Mouse (Mus musculus) left cerebral cortex, adult 6 months (tissue): ENCODE data around the gene Prss2. TPM values are rescaled to one million over a fixed set of nuclear protein-coding genes. Genes with fewer than 3 reads are reported as not detected.

Source experiments
- long read RNA-seq, 2 experiments: library from polyadenylated mRNA; unstranded; transcript quantifications; one replicate each; pipeline ENCODE4 v2.0.0; 2019 to 2020
- polyA plus RNA-seq: library from polyadenylated mRNA; unstranded; fragments of <200 nt; fragmentation: Nextera tagmentation; gene quantifications from 2 replicates; pipeline ENCODE4 v1.2.3, GENCODE M21; 2021

The Prss2 gene
- polyA plus RNA-seq: not detected in 2 replicates
- long read RNA-seq, experiment 1: 0 reads
- long read RNA-seq, experiment 2: 0 reads

GRCm38 (mm10) chr6:41521487-41521886 is at the start of gene Prss2:
TSS of gene Prss2 (plus strand) at chr6:41521787.

Other genes starting within 250 kb of the Prss2 start
- gene Try4, start 219.5 kb upstream of the Prss2 start, polyA plus RNA-seq: not detected in 2 replicates
- not detected in 2 replicates for gene Try5, start 204.9 kb upstream of the Prss2 start, polyA plus RNA-seq
- gene Try10, start 167.7 kb upstream of the Prss2 start, polyA plus RNA-seq: not detected in 2 replicates
- not detected in 2 replicates for gene Prss3, start 144.1 kb upstream of the Prss2 start, polyA plus RNA-seq
- not detected in 2 replicates for gene Gm5771, start 129.4 kb upstream of the Prss2 start, polyA plus RNA-seq
- 2.6 and 2.8 TPM in 2 replicates for gene Gm10334, start 75.6 kb upstream of the Prss2 start, polyA plus RNA-seq
- not detected in 2 replicates for gene Prss1, start 62.9 kb upstream of the Prss2 start, polyA plus RNA-seq
- gene Ephb6, start 83.7 kb downstream of the Prss2 start, polyA plus RNA-seq: 57.2 and 65.4 TPM in 2 replicates
- gene Trpv6, start 114.6 kb downstream of the Prss2 start, polyA plus RNA-seq: 0.61 and 0.71 TPM in 2 replicates
- not detected in 2 replicates for gene Trpv5, start 159.0 kb downstream of the Prss2 start, polyA plus RNA-seq
- gene Llcfc1, start 162.6 kb downstream of the Prss2 start, polyA plus RNA-seq: not detected in 2 replicates
- not detected in 2 replicates for gene Kel, start 182.6 kb downstream of the Prss2 start, polyA plus RNA-seq